Mouse (Mus musculus) megakaryocyte, adult 5-6 weeks (primary cell): Measurements from ENCODE around the gene Prdm2. TPM values are rescaled to one million over a fixed set of nuclear protein-coding genes. Genes with fewer than 3 reads are reported as not detected.

Source experiments
- ATAC-seq: 2 replicates; pipeline ENCODE4 v1.8.0; 2016; ENCODE audit warnings: mild to moderate bottlenecking, inconsistent platforms; ENCODE audit not compliant: poor library complexity, severe bottlenecking
- total RNA-seq, 2 experiments: library from RNA; stranded (forward) in 1 of 2; stranded (reverse) in 1 of 2; fragments of 153-499, 151-499 nt in 1 of 2; fragments of 221-1000, 200-1000 nt in 1 of 2; gene quantifications; 2 replicates each; pipeline versions ENCODE4 v1.2.3 to v1.2.4; 2015 to 2017

Prdm2 gene
- total RNA-seq, 2 experiments from 2014 or later, result 16.3 to 24.4 TPM

GRCm38 (mm10) chr4:143111872-143112271, 100.9 kb downstream of the Prdm2 start:
- ATAC-seq, result no peak

- no peak for ATAC-seq
These were observed 104.2 kb downstream of the Prdm2 start for GRCm38 (mm10) chr4:143108552-143108951.

GRCm38 (mm10) chr4:143106971-143107370, 105.8 kb downstream of the Prdm2 start:
- ATAC-seq, result peak; percentile 89

GRCm38 (mm10) chr4:143106566-143106965, 106.2 kb downstream of the Prdm2 start:
- ATAC-seq, result peak; percentile 74

- no peak for ATAC-seq
These were observed 108.1 kb downstream of the Prdm2 start for GRCm38 (mm10) chr4:143104739-143105138.

GRCm38 (mm10) chr4:143103811-143104210, 109.0 kb downstream of the Prdm2 start:
- no peak for ATAC-seq

- no peak for ATAC-seq
These were observed 112.6 kb downstream of the Prdm2 start for GRCm38 (mm10) chr4:143100157-143100556.

- ATAC-seq, result peak; percentile 89
These were observed 113.3 kb downstream of the Prdm2 start for GRCm38 (mm10) chr4:143099288-143100039.

GRCm38 (mm10) chr4:143092082-143092701, 120.6 kb downstream of the Prdm2 start:
- no peak for ATAC-seq

GRCm38 (mm10) chr4:143090551-143090950, 122.2 kb downstream of the Prdm2 start:
- peak; percentile 33; the same call in 1 of the 2 replicates for ATAC-seq

- peak; percentile 28; the same call in 1 of the 2 replicates for ATAC-seq
These were observed 138.6 kb downstream of the Prdm2 start for GRCm38 (mm10) chr4:143074071-143074765.

GRCm38 (mm10) chr4:143071791-143072190, 141.0 kb downstream of the Prdm2 start:
- ATAC-seq, result no peak

GRCm38 (mm10) chr4:143067006-143067405, 145.8 kb downstream of the Prdm2 start:
- no peak for ATAC-seq

GRCm38 (mm10) chr4:143058765-143059344, 153.9 kb downstream of the Prdm2 start:
- no peak for ATAC-seq

Other genes with a start within 250 kb of the Prdm2 start
- gene Pdpn, start 86.6 kb upstream of the Prdm2 start, total RNA-seq (2015), result 0.27 and 0.84 TPM in 2 replicates
- gene Pdpn, start 86.6 kb upstream of the Prdm2 start, total RNA-seq (2017), result not detected in 2 replicates
- not detected in 2 replicates for gene Lrrc38, start 136.8 kb upstream of the Prdm2 start, total RNA-seq (2015)
- not detected in 2 replicates for gene Lrrc38, start 136.8 kb upstream of the Prdm2 start, total RNA-seq (2017)
- not detected in 2 replicates for gene Pramel1, start 181.4 kb upstream of the Prdm2 start, total RNA-seq (2015)
- not detected in 2 replicates for gene Pramel1, start 181.4 kb upstream of the Prdm2 start, total RNA-seq (2017)
- gene Pramef8, start 199.4 kb upstream of the Prdm2 start, total RNA-seq (2015), result 11.4 and 12.6 TPM in 2 replicates
- 11.2 and 12.0 TPM in 2 replicates for gene Pramef8, start 199.4 kb upstream of the Prdm2 start, total RNA-seq (2017)
- gene Oog4, start 237.3 kb upstream of the Prdm2 start, total RNA-seq (2015), result not detected in 2 replicates
- not detected in 2 replicates for gene Oog4, start 237.3 kb upstream of the Prdm2 start, total RNA-seq (2017)